Mouse (Mus musculus): ENCODE measurements at regions not wholly inside any gene's neighbourhood (a gene's known extent, or its start where the extent isn't known, plus 50 kb on each side); places are given as distances from the start of the nearest gene placed in this dataset.

GRCm38 (mm10) chr5:46073136-46073535, 215.7 kb upstream of the Lcorl start:
- no peak for ATAC-seq (ENCODE audit: low FRiP score)
- 70% methylated on average over 4 of the region's 4 CpGs for WGBS
- no peaks in the 10 kb centered on the region for H3K27me3 ChIP-seq
- no peaks in the 10 kb centered on the region for H3K4me1 ChIP-seq
- H3K9ac ChIP-seq, result no peak overlapping the region
- H3K27ac ChIP-seq, result no peak overlapping the region
- no peak overlapping the region for H3K4me2 ChIP-seq (replicated peaks)
- H3K36me3 ChIP-seq, result no peaks in the 10 kb centered on the region
- H3K9me3 ChIP-seq (replicated peaks), result no peaks in the 10 kb centered on the region
- H3K4me3 ChIP-seq, result no peak overlapping the region

- no peak overlapping the region for H3K9ac ChIP-seq
- H3K36me3 ChIP-seq, result no peaks in the 10 kb centered on the region
- H3K9me3 ChIP-seq (replicated peaks), result no peaks in the 10 kb centered on the region
- H3K4me3 ChIP-seq, result no peak overlapping the region
- no peak overlapping the region for H3K27ac ChIP-seq
- no peak overlapping the region for H3K4me2 ChIP-seq (replicated peaks)
- no peaks in the 10 kb centered on the region for H3K27me3 ChIP-seq
- 85% methylated on average over 3 of the region's 3 CpGs for WGBS
- ATAC-seq (ENCODE audit: low FRiP score), result no peak
- H3K4me1 ChIP-seq, result no peaks in the 10 kb centered on the region
Measured at GRCm38 (mm10) chr5:46059910-46060309, 202.5 kb upstream of the Lcorl start.

- WGBS, result 90% methylated on average over 2 of the region's 2 CpGs
- H3K27ac ChIP-seq, result no peak overlapping the region
- no peaks in the 10 kb centered on the region for H3K9me3 ChIP-seq (replicated peaks)
- no peak for ATAC-seq (ENCODE audit: low FRiP score)
- H3K4me3 ChIP-seq, result no peak overlapping the region
- H3K27me3 ChIP-seq, result no peaks in the 10 kb centered on the region
- no peaks in the 10 kb centered on the region; the same call in 1 of the 2 replicates for H3K4me1 ChIP-seq
- no peak overlapping the region for H3K4me2 ChIP-seq (replicated peaks)
- H3K36me3 ChIP-seq, result no peaks in the 10 kb centered on the region
- no peak overlapping the region for H3K9ac ChIP-seq
Measured at GRCm38 (mm10) chr5:46054850-46055249, 197.4 kb upstream of the Lcorl start.

GRCm38 (mm10) chr5:46042684-46043348, 185.4 kb upstream of the Lcorl start:
- 73% methylated on average over 6 of the region's 6 CpGs for WGBS
- Histone ChIP-seq H3K4me3 (no peak overlapping the region), H3K9ac (no peak overlapping the region), H3K4me2 (replicated peaks) (no peak overlapping the region), H3K27ac (no peak overlapping the region), H3K4me1 (no peaks in the 10 kb centered on the region), H3K36me3 (no peaks in the 10 kb centered on the region), H3K27me3 (no peaks in the 10 kb centered on the region), H3K9me3 (replicated peaks) (no peaks in the 10 kb centered on the region)
- ATAC-seq (ENCODE audit: low FRiP score), result peak; percentile 54; the same call in 1 of the 2 replicates

GRCm38 (mm10) chr5:46033008-46033676, 175.7 kb upstream of the Lcorl start:
- Histone ChIP-seq H3K27ac (no peak overlapping the region), H3K4me3 (no peak overlapping the region), H3K4me2 (replicated peaks) (no peak overlapping the region), H3K9me3 (replicated peaks) (no peaks in the 10 kb centered on the region), H3K4me1 (peaks cover 5% of the 10 kb centered on the region; the same call in 1 of the 2 replicates), H3K27me3 (no peaks in the 10 kb centered on the region), H3K9ac (no peak overlapping the region), H3K36me3 (no peaks in the 10 kb centered on the region)
- ATAC-seq (ENCODE audit: low FRiP score), result peak; percentile 60; the same call in 1 of the 2 replicates
- 64% methylated on average over 8 of the region's 8 CpGs for WGBS

- no peaks in the 10 kb centered on the region for H3K27me3 ChIP-seq
- H3K36me3 ChIP-seq, result no peaks in the 10 kb centered on the region
- peaks cover 5% of the 10 kb centered on the region; the same call in 1 of the 2 replicates for H3K4me1 ChIP-seq
- no peaks in the 10 kb centered on the region for H3K9me3 ChIP-seq (replicated peaks)
- 87% methylated on average over 2 of the region's 2 CpGs for WGBS
- no peak overlapping the region for H3K4me3 ChIP-seq
- H3K27ac ChIP-seq, result no peak overlapping the region
- no peak for ATAC-seq (ENCODE audit: low FRiP score)
- no peak overlapping the region for H3K9ac ChIP-seq
- no peak overlapping the region for H3K4me2 ChIP-seq (replicated peaks)
Measured at GRCm38 (mm10) chr5:46032206-46032605, 174.8 kb upstream of the Lcorl start.

- no peaks in the 10 kb centered on the region for H3K27me3 ChIP-seq
- ATAC-seq (ENCODE audit: low FRiP score), result no peak
- 60% methylated on average over 3 of the region's 3 CpGs for WGBS
- no peaks in the 10 kb centered on the region for H3K9me3 ChIP-seq (replicated peaks)
- no peak overlapping the region for H3K4me2 ChIP-seq (replicated peaks)
- no peak overlapping the region for H3K27ac ChIP-seq
- H3K4me1 ChIP-seq, result no peaks in the 10 kb centered on the region
- no peaks in the 10 kb centered on the region for H3K36me3 ChIP-seq
- H3K4me3 ChIP-seq, result no peak overlapping the region
- H3K9ac ChIP-seq, result no peak overlapping the region
Measured at GRCm38 (mm10) chr5:46024138-46024537, 166.7 kb upstream of the Lcorl start.

- Histone ChIP-seq H3K4me3 (no peak overlapping the region), H3K4me2 (replicated peaks) (no peak overlapping the region), H3K27ac (no peak overlapping the region), H3K36me3 (no peaks in the 10 kb centered on the region), H3K27me3 (no peaks in the 10 kb centered on the region), H3K9ac (no peak overlapping the region), H3K4me1 (no peaks in the 10 kb centered on the region), H3K9me3 (replicated peaks) (no peaks in the 10 kb centered on the region)
- no peak for ATAC-seq (ENCODE audit: low FRiP score)
- WGBS, result 72% methylated on average over 6 of the region's 6 CpGs
Measured at GRCm38 (mm10) chr5:46023456-46023855, 166.0 kb upstream of the Lcorl start.

- no peak for ATAC-seq (ENCODE audit: low FRiP score)
- Histone ChIP-seq H3K4me2 (replicated peaks) (no peak overlapping the region), H3K4me1 (no peaks in the 10 kb centered on the region), H3K9ac (no peak overlapping the region), H3K4me3 (no peak overlapping the region), H3K27me3 (no peaks in the 10 kb centered on the region), H3K27ac (no peak overlapping the region), H3K9me3 (replicated peaks) (no peaks in the 10 kb centered on the region), H3K36me3 (no peaks in the 10 kb centered on the region)
- WGBS, result 73% methylated on average over 7 of the region's 7 CpGs
Measured at GRCm38 (mm10) chr5:46022047-46022422, 164.6 kb upstream of the Lcorl start.

- 83% methylated on average over 2 of the region's 2 CpGs for WGBS
- Histone ChIP-seq H3K4me2 (replicated peaks) (no peak overlapping the region), H3K4me1 (no peaks in the 10 kb centered on the region), H3K27ac (no peak overlapping the region), H3K9ac (no peak overlapping the region), H3K27me3 (no peaks in the 10 kb centered on the region), H3K4me3 (no peak overlapping the region), H3K9me3 (replicated peaks) (no peaks in the 10 kb centered on the region), H3K36me3 (no peaks in the 10 kb centered on the region)
- no peak for ATAC-seq (ENCODE audit: low FRiP score)
Measured at GRCm38 (mm10) chr5:46021398-46022046, 164.1 kb upstream of the Lcorl start.

GRCm38 (mm10) chr5:46020175-46020574, 162.8 kb upstream of the Lcorl start:
- Histone ChIP-seq H3K9me3 (replicated peaks) (no peaks in the 10 kb centered on the region), H3K4me2 (replicated peaks) (no peak overlapping the region), H3K36me3 (no peaks in the 10 kb centered on the region), H3K27me3 (no peaks in the 10 kb centered on the region), H3K4me3 (no peak overlapping the region), H3K27ac (no peak overlapping the region), H3K4me1 (no peaks in the 10 kb centered on the region), H3K9ac (no peak overlapping the region)
- WGBS, result 90% methylated on average over 4 of the region's 4 CpGs
- no peak for ATAC-seq (ENCODE audit: low FRiP score)

GRCm38 (mm10) chr5:46007446-46007845, 150.0 kb upstream of the Lcorl start:
- no peaks in the 10 kb centered on the region for H3K9me3 ChIP-seq (replicated peaks)
- WGBS, result 90% methylated on average over 9 of the region's 9 CpGs
- no peak overlapping the region for H3K4me3 ChIP-seq
- H3K27ac ChIP-seq, result no peak overlapping the region
- H3K4me1 ChIP-seq, result no peaks in the 10 kb centered on the region
- no peak for ATAC-seq (ENCODE audit: low FRiP score)
- no peaks in the 10 kb centered on the region for H3K27me3 ChIP-seq
- no peak overlapping the region for H3K4me2 ChIP-seq (replicated peaks)
- no peak overlapping the region for H3K9ac ChIP-seq
- no peaks in the 10 kb centered on the region for H3K36me3 ChIP-seq

All from hindbrain, embryonic 12.5 days (tissue).